Mouse (Mus musculus): ENCODE results near the gene P2rx4.

- TF ChIP-seq CTCF (IDR thresholded peaks at IDR 0.05; ENCODE audit: low read depth) (no peak), EP300 (optimal IDR thresholded peaks at IDR 0.05) (no peak)
These were observed 63.5 kb downstream of the P2rx4 start for GRCm38 (mm10) chr5:122770806-122771261.
